Mouse (Mus musculus) lung, postnatal 0 days (tissue): ENCODE data around the gene Cxadr.

ENCODE experiments used
- CTCF ChIP-seq: IDR thresholded peaks from 2 replicates; pipeline ENCODE4 v1.5.1; 2016; ENCODE audit warnings: antibody characterized with exemption, mild to moderate bottlenecking
- EP300 ChIP-seq: IDR thresholded peaks from 2 replicates; pipeline ENCODE4 v1.6.1; 2016; ENCODE audit warnings: antibody characterized with exemption, mild to moderate bottlenecking, control low read depth

DNA sequence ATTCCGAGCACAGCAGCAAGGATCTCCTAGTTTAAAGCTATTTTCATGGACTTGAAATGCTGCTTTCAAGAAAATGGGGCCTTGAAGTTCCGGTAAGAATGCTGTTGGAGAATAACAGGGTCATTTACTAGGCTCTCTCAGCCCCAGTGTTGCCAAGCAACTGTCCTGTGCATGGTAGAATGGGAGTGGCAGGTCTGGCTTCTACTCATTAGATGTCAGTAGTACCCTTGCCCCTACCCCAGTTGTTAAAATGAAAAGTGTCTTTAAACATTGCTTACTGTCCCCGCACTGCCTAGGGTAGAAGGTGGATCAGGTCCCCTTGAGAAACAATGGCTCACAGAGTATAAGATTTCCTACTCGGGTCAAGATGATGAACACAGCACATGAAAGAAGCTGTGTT lies 40.1 kb downstream of the Cxadr start:
- TF ChIP-seq CTCF (no peak), EP300 (no peak)
